25 mouse cellular contexts compared by ENCODE assay signal in genomic region chr16:51911109-51911765, GRCm38 (mm10).
DNase-seq lines count a peak whose midpoint lies in the region; ATAC-seq and TF ChIP-seq lines count a peak whose summit lies in the region.
"Had no signal": no experiment of that assay in that cellular context is flagged by ENCODE, and none has a peak within 500 bp of the region (broad histone marks: within the 10 kb centered on the region; RNA-seq: fewer than 3 reads in every experiment).

No protein-coding gene starts in this region.

- no peaks in the 10 kb centered on the region for H3K9me3 ChIP-seq in midbrain, postnatal 0 days (ENCODE audit: low read length)
- no peaks in the 10 kb centered on the region for H3K9me3 ChIP-seq in midbrain, embryonic 15.5 days
- H3K9me3 ChIP-seq in intestine, embryonic 16.5 days (ENCODE audit: control insufficient read depth, low read length): no peaks in the 10 kb centered on the region
- H3K9me3 ChIP-seq in hindbrain, embryonic 10.5 days: no peaks in the 10 kb centered on the region
- H3K9me3 ChIP-seq: embryonic facial prominence, embryonic 12.5 days; forebrain, embryonic 10.5 days; heart, embryonic 10.5 days; heart, embryonic 15.5 days; hindbrain, embryonic 13.5 days; limb, embryonic 12.5 days; liver, embryonic 15.5 days; midbrain, embryonic 12.5 days had no signal

- TF ChIP-seq CTCF in midbrain, postnatal 0 days (IDR thresholded peaks at IDR 0.05): no peak
- no peak for TF ChIP-seq CTCF in brain, embryonic 14.5 days (IDR thresholded peaks at IDR 0.05; ENCODE audit: borderline replicate concordance, extremely low read depth, insufficient read depth, insufficient read length)

- peak; percentile 19 for DNase-seq in midbrain, postnatal 0 days (ENCODE audit: low spot score)
- DNase-seq in brain, embryonic 14.5 days (ENCODE audit: low read depth): peak; percentile 29
- DNase-seq in hindbrain, embryonic 10.5 days (ENCODE audit: low spot score): no peak
- no peak for DNase-seq in heart, postnatal 4 days
- DNase-seq: adrenal gland, adult 8-10 months; cerebellum, adult 11-12 months; cerebellum, adult 9-11 months; embryo, embryonic 11 days; gastrocnemius, postnatal 14 days; heart, adult 11 months; kidney, adult 8-10 months; kidney, postnatal 14 days; lung, embryonic 14.5 days; lung, postnatal 14 days had no signal

- H3K4me1 ChIP-seq in midbrain, postnatal 0 days (ENCODE audit: insufficient read depth, low read length): 0 out of 2 replicates have a peak, but pooled peaks cover 3% of the 10 kb centered on the region
- H3K4me1 ChIP-seq in midbrain, embryonic 15.5 days: peaks cover 10% of the 10 kb centered on the region
- no peaks in the 10 kb centered on the region for H3K4me1 ChIP-seq in intestine, embryonic 16.5 days (ENCODE audit: control insufficient read depth, insufficient read depth, low read length)
- H3K4me1 ChIP-seq in hindbrain, embryonic 10.5 days (replicated peaks): peaks cover 9% of the 10 kb centered on the region; the same call in 1 of the 2 replicates
- H3K4me1 ChIP-seq: heart, embryonic 15.5 days; liver, embryonic 15.5 days had no signal

- TF ChIP-seq POLR2A in brain, embryonic 14.5 days (IDR thresholded peaks at IDR 0.05; ENCODE audit: borderline replicate concordance, extremely low read depth, insufficient read depth, insufficient read length, poor library complexity, severe bottlenecking): no peak

- ATAC-seq in midbrain, postnatal 0 days (ENCODE audit: low FRiP score): no peak
- ATAC-seq in midbrain, embryonic 15.5 days (replicated peaks): no peak
- peak; percentile 93 for ATAC-seq in intestine, embryonic 16.5 days

- 76% methylated on average over 6 of the region's 6 CpGs for WGBS in midbrain, postnatal 0 days
- 73% methylated on average over 6 of the region's 6 CpGs for WGBS in midbrain, embryonic 15.5 days
- WGBS in intestine, embryonic 16.5 days: 50% methylated on average over 6 of the region's 6 CpGs
- WGBS in hindbrain, embryonic 10.5 days: 86% methylated on average over 6 of the region's 6 CpGs

- no peaks in the 10 kb centered on the region for H3K27me3 ChIP-seq in midbrain, postnatal 0 days (ENCODE audit: insufficient read depth, low read length)
- no peaks in the 10 kb centered on the region for H3K27me3 ChIP-seq in midbrain, embryonic 15.5 days (replicated peaks)
- H3K27me3 ChIP-seq in intestine, embryonic 16.5 days (replicated peaks; ENCODE audit: control insufficient read depth, insufficient read depth, low read length): no peaks in the 10 kb centered on the region
- H3K27me3 ChIP-seq in hindbrain, embryonic 10.5 days (ENCODE audit: insufficient read depth, poor library complexity, severe bottlenecking): no peaks in the 10 kb centered on the region
- H3K27me3 ChIP-seq: embryonic facial prominence, embryonic 12.5 days; heart, embryonic 15.5 days; hindbrain, embryonic 13.5 days; limb, embryonic 12.5 days; liver, embryonic 15.5 days; midbrain, embryonic 12.5 days had no signal

- no peak overlapping the region for H3K4me3 ChIP-seq in midbrain, postnatal 0 days (ENCODE audit: low read depth, low read length)
- no peak overlapping the region for H3K4me3 ChIP-seq in midbrain, embryonic 15.5 days
- H3K4me3 ChIP-seq in intestine, embryonic 16.5 days (ENCODE audit: low read length): no peak overlapping the region
- H3K4me3 ChIP-seq in hindbrain, embryonic 10.5 days: no peak overlapping the region
- H3K4me3 ChIP-seq: embryonic facial prominence, embryonic 12.5 days; forebrain, embryonic 10.5 days; heart, embryonic 10.5 days; heart, embryonic 15.5 days; hindbrain, embryonic 13.5 days; left cerebral cortex, adult 2 months; limb, embryonic 12.5 days; liver, embryonic 15.5 days; midbrain, embryonic 12.5 days had no signal

- H3K9ac ChIP-seq in midbrain, postnatal 0 days (replicated peaks; ENCODE audit: low read length, poor library complexity, severe bottlenecking): no peak overlapping the region
- H3K9ac ChIP-seq in midbrain, embryonic 15.5 days: no peak overlapping the region
- no peak overlapping the region for H3K9ac ChIP-seq in intestine, embryonic 16.5 days (ENCODE audit: low read depth, low read length)
- H3K9ac ChIP-seq: embryonic facial prominence, embryonic 12.5 days; heart, embryonic 15.5 days; hindbrain, embryonic 13.5 days; limb, embryonic 12.5 days; liver, embryonic 15.5 days; lung, embryonic 14.5 days; midbrain, embryonic 12.5 days had no signal

- H3K36me3 ChIP-seq in midbrain, postnatal 0 days (ENCODE audit: insufficient read depth, low read length): no peaks in the 10 kb centered on the region
- H3K36me3 ChIP-seq in midbrain, embryonic 15.5 days (replicated peaks): no peaks in the 10 kb centered on the region
- no peaks in the 10 kb centered on the region for H3K36me3 ChIP-seq in intestine, embryonic 16.5 days (ENCODE audit: control insufficient read depth, insufficient read depth, low read length)
- H3K36me3 ChIP-seq in hindbrain, embryonic 10.5 days: no peaks in the 10 kb centered on the region
- H3K36me3 ChIP-seq: embryonic facial prominence, embryonic 12.5 days; forebrain, embryonic 10.5 days; heart, embryonic 10.5 days; heart, embryonic 15.5 days; hindbrain, embryonic 13.5 days; limb, embryonic 12.5 days; liver, embryonic 15.5 days; midbrain, embryonic 12.5 days had no signal

- H3K27ac ChIP-seq in midbrain, postnatal 0 days (ENCODE audit: low read depth, low read length): no peak overlapping the region
- no peak overlapping the region for H3K27ac ChIP-seq in midbrain, embryonic 15.5 days
- H3K27ac ChIP-seq in intestine, embryonic 16.5 days (ENCODE audit: low read length): no peak overlapping the region
- no peak overlapping the region for H3K27ac ChIP-seq in hindbrain, embryonic 10.5 days
- H3K27ac ChIP-seq: embryonic facial prominence, embryonic 12.5 days; forebrain, embryonic 10.5 days; heart, embryonic 10.5 days; heart, embryonic 15.5 days; hindbrain, embryonic 13.5 days; left cerebral cortex, adult 2 months; limb, embryonic 12.5 days; liver, embryonic 15.5 days; midbrain, embryonic 12.5 days had no signal

- H3K4me2 ChIP-seq in midbrain, postnatal 0 days (ENCODE audit: low read depth, low read length, poor library complexity, severe bottlenecking): no peak overlapping the region
- H3K4me2 ChIP-seq in midbrain, embryonic 15.5 days: no peak overlapping the region
- no peak overlapping the region for H3K4me2 ChIP-seq in intestine, embryonic 16.5 days (ENCODE audit: low read depth, low read length)
- H3K4me2 ChIP-seq: embryonic facial prominence, embryonic 12.5 days; heart, embryonic 15.5 days; hindbrain, embryonic 13.5 days; limb, embryonic 12.5 days; liver, embryonic 15.5 days; lung, embryonic 14.5 days; midbrain, embryonic 12.5 days had no signal

Comparison
In these comparisons a context has a peak if more than half of its experiments do, and no peak if none do; other contexts are left out.
1. DNase-seq: peak in midbrain, postnatal 0 days (single experiment) and brain, embryonic 14.5 days (single experiment); none in hindbrain, embryonic 10.5 days (single experiment) and heart, postnatal 4 days (single experiment).